Mouse (Mus musculus): ENCODE results near the gene Trpc5os.

GRCm38 (mm10) chrX:144491394-144491793, 35.0 kb downstream of the Trpc5os start:
- TF ChIP-seq CTCF (IDR thresholded peaks at IDR 0.05; ENCODE audit: extremely low read depth, insufficient read length, insufficient replicate concordance, low read depth, low read length) (no peak), POLR2A (IDR thresholded peaks at IDR 0.05; ENCODE audit: low read depth, low read length) (no peak)

Measured in small intestine, adult 2 months (tissue).